In the genomic region with DNA sequence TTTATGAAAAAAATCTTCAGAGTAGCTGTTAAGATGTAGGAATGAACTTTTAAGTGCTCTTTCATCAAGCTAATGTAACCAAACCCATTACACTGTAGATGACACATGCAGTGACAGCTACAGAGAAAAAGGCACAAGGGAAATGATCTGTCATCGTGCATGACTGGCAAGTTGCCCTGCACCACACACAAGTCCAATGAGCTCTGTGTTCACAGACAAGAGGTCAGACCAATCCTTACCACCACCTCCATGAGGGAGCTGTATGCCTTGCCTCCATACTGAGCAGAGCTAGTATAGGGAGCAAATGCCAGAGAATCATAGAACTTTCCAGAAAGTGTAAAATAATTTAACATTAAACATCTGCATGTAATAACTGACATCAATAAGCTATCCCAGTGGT, we compare ENCODE assay signal across 17 mouse cellular contexts. TPM values are rescaled to one million over a fixed set of nuclear protein-coding genes. Genes with fewer than 3 reads are reported as not detected.
DNase-seq lines count a peak whose midpoint lies in the region; ATAC-seq and TF ChIP-seq lines count a peak whose summit lies in the region.
"Had no signal": no experiment of that assay in that cellular context is flagged by ENCODE, and none has a peak within 500 bp of the region (broad histone marks: within the 10 kb centered on the region; RNA-seq: fewer than 3 reads in every experiment).

No protein-coding gene starts in this region.

- TF ChIP-seq CTCF in lung, adult 2 months (IDR thresholded peaks at IDR 0.05; ENCODE audit: insufficient read depth, low read length): no peak

- H3K9me3 ChIP-seq in neural tube, embryonic 13.5 days: no peaks in the 10 kb centered on the region
- no peaks in the 10 kb centered on the region for H3K9me3 ChIP-seq in neural tube, embryonic 15.5 days (replicated peaks)
- H3K9me3 ChIP-seq in liver, embryonic 13.5 days (replicated peaks): no peaks in the 10 kb centered on the region
- H3K9me3 ChIP-seq: embryonic facial prominence, embryonic 13.5 days; hindbrain, embryonic 15.5 days; kidney, embryonic 15.5 days; limb, embryonic 13.5 days had no signal

- H3K4me2 ChIP-seq in neural tube, embryonic 13.5 days: no peak overlapping the region
- H3K4me2 ChIP-seq in neural tube, embryonic 15.5 days: no peak overlapping the region
- no peak overlapping the region for H3K4me2 ChIP-seq in liver, embryonic 13.5 days
- H3K4me2 ChIP-seq: embryonic facial prominence, embryonic 13.5 days; hindbrain, embryonic 15.5 days; kidney, embryonic 15.5 days; limb, embryonic 13.5 days had no signal

- H3K36me3 ChIP-seq in neural tube, embryonic 13.5 days: peaks cover 40% of the 10 kb centered on the region
- peaks cover 26% of the 10 kb centered on the region for H3K36me3 ChIP-seq in neural tube, embryonic 15.5 days
- peaks cover 45% of the 10 kb centered on the region for H3K36me3 ChIP-seq in liver, embryonic 13.5 days

- peaks cover 5% of the 10 kb centered on the region; the same call in 1 of the 2 replicates for H3K4me1 ChIP-seq in neural tube, embryonic 13.5 days (replicated peaks)
- H3K4me1 ChIP-seq in neural tube, embryonic 15.5 days: no peaks in the 10 kb centered on the region
- no peaks in the 10 kb centered on the region for H3K4me1 ChIP-seq in liver, embryonic 13.5 days (replicated peaks)
- H3K4me1 ChIP-seq in lung, adult 2 months (ENCODE audit: control insufficient read depth, insufficient read depth, low read length): no peaks in the 10 kb centered on the region
- H3K4me1 ChIP-seq: kidney, embryonic 15.5 days had no signal

- WGBS in neural tube, embryonic 13.5 days: 66% methylated on average over 1 of the region's 1 CpGs
- WGBS in neural tube, embryonic 15.5 days: 79% methylated on average over 1 of the region's 1 CpGs
- WGBS in liver, embryonic 13.5 days (ENCODE audit: insufficient replicate concordance): 72% methylated on average over 1 of the region's 1 CpGs
- 42% methylated on average over 1 of the region's 1 CpGs for WGBS in lung, adult 2 months

- H3K4me3 ChIP-seq in neural tube, embryonic 13.5 days: no peak overlapping the region
- H3K4me3 ChIP-seq in neural tube, embryonic 15.5 days (replicated peaks): no peak overlapping the region
- H3K4me3 ChIP-seq in liver, embryonic 13.5 days (replicated peaks): no peak overlapping the region
- H3K4me3 ChIP-seq in lung, adult 2 months (replicated peaks; ENCODE audit: extremely low read depth, low read depth, low read length): no peak overlapping the region
- H3K4me3 ChIP-seq: embryonic facial prominence, embryonic 13.5 days; hindbrain, embryonic 15.5 days; kidney, embryonic 15.5 days; limb, embryonic 13.5 days had no signal

- TF ChIP-seq POLR2A in lung, adult 2 months (IDR thresholded peaks at IDR 0.05; ENCODE audit: borderline replicate concordance, extremely low read depth, low read depth, low read length): no peak

- DNase-seq in gastrocnemius, adult 18-20 months (ENCODE audit: low spot score): peak; percentile 23
- no peak for DNase-seq in gastrocnemius, adult 8-10 months (ENCODE audit: low spot score in 2 of 2)
- no peak for DNase-seq in liver, embryonic 13.5 days
- no peak for DNase-seq in cerebellum, adult 9-10 months
- DNase-seq in right cerebral cortex, adult 18-20 months: no peak
- DNase-seq in lung, adult 2 months: no peak
- DNase-seq: spleen, adult 18-20 months; thymus, postnatal 25 days had no signal

- no peaks in the 10 kb centered on the region for H3K27me3 ChIP-seq in neural tube, embryonic 13.5 days
- H3K27me3 ChIP-seq in neural tube, embryonic 15.5 days (replicated peaks): no peaks in the 10 kb centered on the region
- no peaks in the 10 kb centered on the region for H3K27me3 ChIP-seq in liver, embryonic 13.5 days
- H3K27me3 ChIP-seq: embryonic facial prominence, embryonic 13.5 days; hindbrain, embryonic 15.5 days; kidney, embryonic 15.5 days; limb, embryonic 13.5 days had no signal

- peak; percentile 58; the same call in 1 of the 2 replicates for ATAC-seq in neural tube, embryonic 13.5 days (ENCODE audit: low read depth)
- ATAC-seq in neural tube, embryonic 15.5 days (ENCODE audit: low FRiP score): no peak
- ATAC-seq in liver, embryonic 13.5 days (ENCODE audit: low read depth): peak; percentile 54
- ATAC-seq: activated CD4-positive, CD25-positive, alpha-beta regulatory T cell, adult 4 months; intestine, embryonic 16.5 days; lung, postnatal 0 days had no signal

- H3K9ac ChIP-seq in neural tube, embryonic 13.5 days: no peak overlapping the region
- H3K9ac ChIP-seq in neural tube, embryonic 15.5 days (replicated peaks): no peak overlapping the region
- no peak overlapping the region for H3K9ac ChIP-seq in liver, embryonic 13.5 days
- H3K9ac ChIP-seq: embryonic facial prominence, embryonic 13.5 days; hindbrain, embryonic 15.5 days; kidney, embryonic 15.5 days; limb, embryonic 13.5 days had no signal

- H3K27ac ChIP-seq in neural tube, embryonic 13.5 days (replicated peaks): no peak overlapping the region
- no peak overlapping the region for H3K27ac ChIP-seq in neural tube, embryonic 15.5 days (replicated peaks)
- H3K27ac ChIP-seq in liver, embryonic 13.5 days: no peak overlapping the region
- H3K27ac ChIP-seq: embryonic facial prominence, embryonic 13.5 days; hindbrain, embryonic 15.5 days; kidney, embryonic 15.5 days; limb, embryonic 13.5 days had no signal

RNA-seq across cellular contexts. Expression of a gene that starts 59.7 kb away (rescaled TPM):
- total RNA-seq in gastrocnemius, adult 18-20 months (2021): 100 to 1,000 TPM; 220 to 252 TPM
- 100 to 1,000 TPM; 207 to 271 (median 240) TPM for total RNA-seq in gastrocnemius, adult 8-10 months (2022)
- 84.8 and 89.7 TPM in 2 replicates for polyA plus RNA-seq in neural tube, embryonic 13.5 days (2015; fragmentation: Nextera tagmentation; extraction: Ambion mirVana)
- polyA plus RNA-seq in neural tube, embryonic 15.5 days (2015; fragmentation: Nextera tagmentation; extraction: Ambion mirVana): 77.1 and 79.6 TPM in 2 replicates
- polyA plus RNA-seq in liver, embryonic 13.5 days (2015; fragmentation: Nextera tagmentation; extraction: Ambion mirVana): 64.5 and 67.6 TPM in 2 replicates
- 7.2 and 12.4 TPM in 2 replicates for polyA plus RNA-seq in lung, adult 2 months (2012; rRNA removed)
